Mouse (Mus musculus) embryonic facial prominence, embryonic 14.5 days (tissue): Measurements from ENCODE around the gene Palm. TPM values are rescaled to one million over a fixed set of nuclear protein-coding genes. Genes with fewer than 3 reads are reported as not detected.
"Not testable (repeated sequence)": the region's sequence is repeated elsewhere in the genome, so short reads cannot be mapped to it uniquely, and the experiment has no call there.

Experiments used
- ATAC-seq: fragments of 200-750 bp; cut with Nextera tagmentation; 2 replicates; pipeline ENCODE4 v1.8.0; 2017; ENCODE audit warnings: low read depth, moderate number of reproducible peaks, moderate TSS enrichment
- DNase-seq: peaks from one replicate; pipeline ENCODE4 v3.0.0-alpha.2; 2015; ENCODE audit warnings: low spot score
- H3K27ac ChIP-seq: fragments of 300-500 bp; sonication (generic); replicated peaks from 2 replicates; pipeline ENCODE4 v1.5.1; 2014; ENCODE audit warnings: low read depth, mild to moderate bottlenecking, low read length, moderate library complexity
- H3K27me3 ChIP-seq: fragments of 300-500 bp; sonication (generic); replicated peaks from 2 replicates; pipeline ENCODE4 v1.6.1; 2014; ENCODE audit warnings: low read length; ENCODE audit not compliant: control insufficient read depth, insufficient read depth
- H3K36me3 ChIP-seq: fragments of 300-500 bp; sonication (generic); 2 replicates; pipeline ENCODE4 v1.6.1; 2014; ENCODE audit warnings: low read length, mixed read lengths; ENCODE audit not compliant: control insufficient read depth, insufficient read depth
- H3K4me1 ChIP-seq: fragments of 300-500 bp; sonication (generic); 2 replicates; pipeline ENCODE4 v1.6.1; 2014; ENCODE audit warnings: antibody characterized with exemption, low read length; ENCODE audit not compliant: control insufficient read depth, insufficient read depth
- H3K4me2 ChIP-seq: fragments of 300-500 bp; sonication (generic); 2 replicates; pipeline ENCODE4 v1.6.1; 2014; ENCODE audit warnings: low read depth, mild to moderate bottlenecking, low read length, moderate library complexity, mixed read lengths
- H3K4me3 ChIP-seq: fragments of 300-500 bp; sonication (generic); 2 replicates; pipeline ENCODE4 v1.5.1; 2014; ENCODE audit warnings: low read depth, mild to moderate bottlenecking, low read length
- H3K9ac ChIP-seq: fragments of 300-500 bp; sonication (generic); 2 replicates; pipeline ENCODE4 v1.6.1; 2014; ENCODE audit warnings: low read depth, mild to moderate bottlenecking, low read length, moderate library complexity, mixed read lengths
- H3K9me3 ChIP-seq: fragments of 300-500 bp; sonication (generic); 2 replicates; pipeline ENCODE4 v1.6.1; 2016; ENCODE audit warnings: low read length; ENCODE audit not compliant: control insufficient read depth
- WGBS: fragments of 180-500 bp; shearing (Covaris S2); extraction: QIAGEN DNeasy Blood & Tissue Kit; methylation state at CpG from one replicate; pipeline ENCODE4 v1.1.7; 2014; 5-methylcytosine and 5-hydroxymethylcytosine counted together
- polyA plus RNA-seq: library from polyadenylated mRNA; unstranded; fragments of >200 nt; fragmentation: Nextera tagmentation; extraction: Ambion mirVana; gene quantifications from 2 replicates; pipeline ENCODE4 v1.2.1, GENCODE M21; 2014

The Palm gene
- polyA plus RNA-seq, 1 experiment from 2014 or later: 62.5 TPM

- Histone ChIP-seq H3K9me3 (no peaks in the 10 kb centered on the region), H3K4me2 (no peak overlapping the region), H3K4me1 (no peaks in the 10 kb centered on the region), H3K9ac (no peak overlapping the region), H3K36me3 (peaks cover 55% of the 10 kb centered on the region), H3K4me3 (no peak overlapping the region), H3K27me3 (no peaks in the 10 kb centered on the region), H3K27ac (no peak overlapping the region)
- no peak for DNase-seq
- 90% methylated on average over 20 of the region's 24 CpGs for WGBS
- no peak for ATAC-seq
Measured at GRCm38 (mm10) chr10:79756660-79757059, 36.7 kb upstream of the Palm start.

GRCm38 (mm10) chr10:79759675-79760074 lies 33.7 kb upstream of the Palm start:
- not testable (repeated sequence) for H3K9me3 ChIP-seq, H3K27me3 ChIP-seq, H3K27ac ChIP-seq, H3K4me2 ChIP-seq, H3K9ac ChIP-seq, DNase-seq, H3K4me1 ChIP-seq, ATAC-seq, H3K4me3 ChIP-seq
- H3K36me3 ChIP-seq: peaks cover 64% of the 10 kb centered on the region
- 95% methylated on average over 1 of the region's 1 CpGs for WGBS

DNA sequence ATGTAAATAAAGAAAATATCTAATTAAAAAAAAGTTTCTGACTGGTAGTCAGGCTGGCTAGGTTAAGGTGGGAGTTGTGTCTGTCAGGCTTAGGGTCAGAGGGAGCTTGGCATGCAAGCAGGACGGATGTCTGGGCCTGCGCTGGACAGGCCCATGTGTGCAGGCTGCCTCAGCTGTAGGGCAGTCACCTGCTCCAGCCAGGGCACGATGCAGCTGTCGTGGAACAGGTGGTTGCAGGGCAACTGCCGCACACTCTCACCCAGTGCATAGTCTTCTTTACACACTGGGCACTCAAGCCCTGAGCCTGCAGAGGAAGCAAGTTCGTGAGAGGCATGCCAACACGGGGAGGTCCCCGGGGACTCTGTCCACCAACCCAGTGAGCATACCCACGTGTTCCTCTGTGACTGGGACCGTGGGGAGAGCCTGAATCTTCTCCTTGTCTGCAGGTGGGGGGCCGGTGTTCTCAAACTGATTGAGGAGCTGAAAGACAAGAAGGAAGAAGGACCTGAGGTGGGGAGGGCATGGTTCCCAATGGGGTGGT lies 32.7 kb upstream of the Palm start:
- no peak for ATAC-seq
- Histone ChIP-seq H3K9ac (no peak overlapping the region), H3K36me3 (peaks cover 63% of the 10 kb centered on the region)

DNA sequence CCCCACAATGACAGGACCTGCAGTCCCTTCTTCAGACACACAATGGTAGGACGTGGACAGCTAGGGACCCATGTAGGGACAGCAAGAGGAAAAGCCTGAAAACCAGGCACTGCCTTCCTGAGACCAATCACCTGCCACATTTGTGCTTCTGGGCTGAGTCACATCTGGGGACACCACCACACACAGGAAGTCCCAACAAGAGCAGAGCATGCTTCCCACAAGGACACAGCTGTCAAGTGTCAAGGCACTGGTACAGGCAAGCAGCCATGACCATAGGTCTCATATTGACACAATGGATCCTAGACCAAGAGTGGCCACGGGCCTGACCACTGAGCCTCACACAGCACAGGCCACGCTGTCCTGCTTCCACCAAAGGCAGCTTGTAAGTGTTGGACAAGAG lies 30.5 kb upstream of the Palm start:
- ATAC-seq: no peak
- Histone ChIP-seq H3K27ac (no peak overlapping the region), H3K4me2 (no peak overlapping the region), H3K9me3 (no peaks in the 10 kb centered on the region), H3K4me1 (peaks cover 18% of the 10 kb centered on the region), H3K36me3 (peaks cover 41% of the 10 kb centered on the region), H3K27me3 (no peaks in the 10 kb centered on the region), H3K4me3 (no peak overlapping the region), H3K9ac (0 out of 2 replicates have a peak overlapping the region, but pooled peaks have one; percentile 25)
- WGBS: 86% methylated on average over 3 of the region's 3 CpGs
- DNase-seq: no peak

More for the DNA sequence above, 32.7 kb upstream of the Palm start:
- Histone ChIP-seq H3K4me2 (no peak overlapping the region), H3K27me3 (no peaks in the 10 kb centered on the region), H3K4me3 (no peak overlapping the region), H3K9me3 (no peaks in the 10 kb centered on the region), H3K27ac (no peak overlapping the region), H3K4me1 (peaks cover 14% of the 10 kb centered on the region)
- DNase-seq: no peak
- 88% methylated on average over 10 of the region's 11 CpGs for WGBS

DNA sequence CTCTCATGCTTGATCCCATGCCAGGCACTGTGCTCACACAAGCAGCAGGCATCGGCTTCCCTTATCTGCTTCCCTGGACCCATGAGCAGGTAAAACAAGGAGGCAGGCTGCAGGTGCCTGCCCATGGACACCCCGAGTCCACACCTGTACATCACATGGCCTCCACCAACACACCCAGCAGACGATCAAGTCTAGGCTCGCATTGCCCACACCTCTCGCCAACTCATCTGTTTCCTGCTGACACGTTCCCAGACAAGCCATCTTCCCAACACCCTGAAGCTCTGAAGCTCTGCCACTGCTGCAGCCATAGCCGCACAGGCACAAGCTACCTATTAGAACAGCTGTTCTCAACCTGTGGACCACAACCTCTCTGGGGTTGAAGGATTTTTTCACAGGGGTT lies 29.1 kb upstream of the Palm start:
- peaks cover 28% of the 10 kb centered on the region for H3K36me3 ChIP-seq
- peak overlapping the region; percentile 25; the same call in 1 of the 2 replicates for H3K9ac ChIP-seq
- H3K4me1 ChIP-seq: peaks cover 20% of the 10 kb centered on the region
- no peak overlapping the region for H3K27ac ChIP-seq
- DNase-seq: no peak
- H3K4me2 ChIP-seq: no peak overlapping the region
- ATAC-seq: no peak
- H3K9me3 ChIP-seq: no peaks in the 10 kb centered on the region
- WGBS: 64% methylated on average over 6 of the region's 7 CpGs
- no peaks in the 10 kb centered on the region for H3K27me3 ChIP-seq
- H3K4me3 ChIP-seq: no peak overlapping the region

- no peak for ATAC-seq
- Histone ChIP-seq H3K4me3 (peak overlapping the region; percentile 94), H3K4me2 (peak overlapping the region; percentile 90), H3K27me3 (no peaks in the 10 kb centered on the region), H3K36me3 (peaks cover 23% of the 10 kb centered on the region), H3K9ac (peak overlapping the region; percentile 97), H3K27ac (no peak overlapping the region), H3K9me3 (no peaks in the 10 kb centered on the region), H3K4me1 (peaks cover 20% of the 10 kb centered on the region)
- WGBS: 78% methylated on average over 2 of the region's 2 CpGs
- DNase-seq: no peak
Measured at GRCm38 (mm10) chr10:79765228-79765745, 28.1 kb upstream of the Palm start.

GRCm38 (mm10) chr10:79766001-79766507 lies 27.3 kb upstream of the Palm start:
- 11% methylated on average over 11 of the region's 16 CpGs for WGBS
- Histone ChIP-seq H3K4me2 (peak overlapping the region; percentile 90), H3K4me3 (peak overlapping the region; percentile 94), H3K27ac (peak overlapping the region; percentile 93), H3K9me3 (no peaks in the 10 kb centered on the region), H3K9ac (peak overlapping the region; percentile 97), H3K27me3 (no peaks in the 10 kb centered on the region), H3K36me3 (peaks cover 15% of the 10 kb centered on the region), H3K4me1 (peaks cover 20% of the 10 kb centered on the region)
- DNase-seq (peak; percentile 41), ATAC-seq (no peak)

- Histone ChIP-seq H3K4me3 (peak within 1 kb of the TSS; percentile 94), H3K4me2 (peak within 1 kb of the TSS; percentile 90), H3K9me3 (no peaks in the 10 kb centered on the region), H3K27ac (peak within 1 kb of the TSS; percentile 93), H3K9ac (peak within 1 kb of the TSS; percentile 97), H3K27me3 (no peaks in the 10 kb centered on the region), H3K36me3 (peaks cover 8% of the 10 kb centered on the region), H3K4me1 (peaks cover 20% of the 10 kb centered on the region)
- WGBS: 0% methylated on average over 38 of the region's 101 CpGs
- ATAC-seq (peak; percentile 92), DNase-seq (peak; percentile 99)
Measured at GRCm38 (mm10) chr10:79766508-79767325, 26.7 kb upstream of the Palm start, which contains the start of gene Rnf126. Gene Rnf126 (minus strand): TSS chr10:79766952.
